Comparison of ENCODE assay signal across 21 mouse cellular contexts in genomic region chr2:132611551-132612233, GRCm38 (mm10).
"Had no signal": no experiment of that assay in that cellular context is flagged by ENCODE, and none has a peak within 500 bp of the region (broad histone marks: within the 10 kb centered on the region; RNA-seq: fewer than 3 reads in every experiment).

No protein-coding gene starts in this region.

- DNase-seq: kidney, adult 8-10 months; kidney, postnatal 10 days; kidney, postnatal 36 days; left cerebral cortex, postnatal 4 days; liver, postnatal 0 days; lung, embryonic 14.5 days; midbrain, embryonic 14.5 days; right cerebral cortex, adult 18-20 months; right cerebral cortex, postnatal 14 days; right cerebral cortex, postnatal 4 days; thymus, postnatal 25 days had no signal

- H3K9me3 ChIP-seq: kidney, embryonic 15.5 days; neural tube, embryonic 12.5 days; neural tube, embryonic 15.5 days; stomach, embryonic 15.5 days had no signal

- H3K36me3 ChIP-seq: kidney, embryonic 15.5 days; limb, embryonic 12.5 days; limb, embryonic 15.5 days; neural tube, embryonic 12.5 days; neural tube, embryonic 15.5 days; stomach, embryonic 15.5 days had no signal

- H3K27me3 ChIP-seq: kidney, embryonic 15.5 days; limb, embryonic 12.5 days; limb, embryonic 15.5 days; neural tube, embryonic 12.5 days; neural tube, embryonic 15.5 days; stomach, embryonic 15.5 days had no signal

- H3K4me1 ChIP-seq: kidney, embryonic 15.5 days; neural tube, embryonic 12.5 days had no signal

- H3K27ac ChIP-seq: kidney, embryonic 15.5 days; limb, embryonic 12.5 days; limb, embryonic 15.5 days; liver, embryonic 14.5 days; macrophage; neural tube, embryonic 12.5 days; neural tube, embryonic 15.5 days; stomach, embryonic 15.5 days had no signal

- H3K9ac ChIP-seq: kidney, embryonic 15.5 days; limb, embryonic 12.5 days; limb, embryonic 15.5 days; liver, embryonic 14.5 days; liver, postnatal 0 days; lung, embryonic 14.5 days; neural tube, embryonic 12.5 days; neural tube, embryonic 15.5 days; stomach, embryonic 15.5 days had no signal

- H3K4me3 ChIP-seq: kidney, embryonic 15.5 days; limb, embryonic 12.5 days; limb, embryonic 15.5 days; neural tube, embryonic 12.5 days; neural tube, embryonic 15.5 days; stomach, embryonic 15.5 days had no signal

- ATAC-seq: liver, postnatal 0 days; lung, postnatal 0 days had no signal

- H3K4me2 ChIP-seq: kidney, embryonic 15.5 days; limb, embryonic 12.5 days; limb, embryonic 15.5 days; liver, embryonic 11.5 days; lung, embryonic 14.5 days; neural tube, embryonic 12.5 days; neural tube, embryonic 15.5 days; stomach, embryonic 15.5 days had no signal
